Mouse (Mus musculus) cerebellum, adult 9-11 months (tissue): ENCODE data around the gene Pkd1.

Experiments used
- DNase-seq: peaks from one replicate; pipeline ENCODE4 v3.0.0; 2022

The Pkd1 gene

DNA sequence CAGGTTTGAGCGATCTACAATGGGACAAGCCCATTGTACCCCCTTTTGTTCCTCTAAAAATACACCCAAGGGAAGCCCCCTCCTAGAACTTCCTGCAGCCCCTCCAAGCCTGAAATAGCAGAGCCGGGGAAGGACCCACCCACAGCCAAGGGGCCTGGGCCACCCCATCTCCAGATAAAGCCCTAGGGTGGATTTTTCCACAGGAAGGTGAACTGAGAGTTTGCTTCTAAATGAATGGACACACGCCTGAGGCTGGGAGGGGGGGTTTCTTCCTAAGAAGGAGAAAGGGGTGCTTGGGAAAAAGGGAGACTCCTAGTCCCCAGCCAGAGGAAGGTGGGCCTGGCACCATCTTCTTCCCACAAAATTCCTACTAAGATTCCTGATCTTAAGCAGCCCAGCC, 96.3 kb downstream of the Pkd1 start:
- no peak for DNase-seq
